Mouse (Mus musculus): ENCODE data around the gene Gm20721.
A peak's percentile ranks its signal among the peaks of the same experiment; 100 is the strongest.
"Not testable (repeated sequence)": the region's sequence is repeated elsewhere in the genome, so short reads cannot be mapped to it uniquely, and the experiment has no call there.

Gm20721 gene

GRCm38 (mm10) chr2:174346612-174346998, at the start of gene Gm20721:
Gm20721 (minus strand) TSS chr2:174346712.
- no peak for DNase-seq (ENCODE audit: extremely low spot score, low spot score)

DNA sequence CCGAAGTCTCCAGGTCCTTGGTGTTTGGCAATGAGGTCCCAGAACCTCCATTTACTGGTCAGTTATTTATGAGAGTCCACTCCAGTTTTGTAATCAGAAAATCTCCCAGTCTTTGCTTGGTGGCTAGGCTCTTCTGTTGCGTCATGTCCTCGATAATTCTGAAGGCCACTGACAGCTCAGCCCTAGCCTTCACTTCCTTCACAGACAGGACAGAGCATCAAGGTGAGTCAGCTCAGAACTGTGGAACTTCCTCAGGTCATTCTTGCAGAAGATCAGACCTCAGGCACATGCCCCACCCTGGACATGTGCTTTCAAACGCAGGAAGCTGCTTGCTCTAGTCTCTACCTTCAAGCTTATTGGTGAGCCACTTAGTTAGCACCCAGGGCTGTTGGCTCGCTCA, 46.9 kb upstream of the Gm20721 start:
- no peak for DNase-seq (ENCODE audit: extremely low spot score, low spot score)

- DNase-seq (ENCODE audit: extremely low spot score, low spot score) = no peak
These were observed 46.0 kb upstream of the Gm20721 start for GRCm38 (mm10) chr2:174392554-174392953.

- no peak for DNase-seq (ENCODE audit: extremely low spot score, low spot score)
These were observed 45.4 kb upstream of the Gm20721 start for GRCm38 (mm10) chr2:174391936-174392335.

GRCm38 (mm10) chr2:174381021-174381420, 34.5 kb upstream of the Gm20721 start:
- DNase-seq (ENCODE audit: extremely low spot score, low spot score) = no peak

DNA sequence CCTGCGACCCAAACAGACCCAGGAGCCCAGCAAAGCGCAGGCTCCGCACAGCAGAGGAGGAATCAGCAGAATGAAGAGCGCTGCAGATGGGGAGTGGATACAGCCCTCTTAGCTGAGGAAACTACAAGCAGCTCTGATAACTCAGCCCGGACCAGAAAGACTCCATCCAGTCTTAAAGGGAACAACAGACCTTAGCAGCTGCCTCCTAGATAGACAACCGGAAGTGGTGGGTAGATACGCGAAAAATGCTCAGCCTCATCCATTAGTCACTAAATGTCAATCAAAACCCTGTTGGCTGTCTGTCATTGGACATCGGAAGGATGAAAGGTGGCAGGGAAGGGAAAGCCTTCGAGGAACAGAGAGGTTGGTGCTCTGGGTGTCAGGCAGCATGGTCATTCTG, 20.1 kb upstream of the Gm20721 start:
- DNase-seq (ENCODE audit: extremely low spot score, low spot score) = peak; percentile 3

GRCm38 (mm10) chr2:174359656-174360055, 13.1 kb upstream of the Gm20721 start:
- DNase-seq (ENCODE audit: extremely low spot score, low spot score) = peak; percentile 5

DNA sequence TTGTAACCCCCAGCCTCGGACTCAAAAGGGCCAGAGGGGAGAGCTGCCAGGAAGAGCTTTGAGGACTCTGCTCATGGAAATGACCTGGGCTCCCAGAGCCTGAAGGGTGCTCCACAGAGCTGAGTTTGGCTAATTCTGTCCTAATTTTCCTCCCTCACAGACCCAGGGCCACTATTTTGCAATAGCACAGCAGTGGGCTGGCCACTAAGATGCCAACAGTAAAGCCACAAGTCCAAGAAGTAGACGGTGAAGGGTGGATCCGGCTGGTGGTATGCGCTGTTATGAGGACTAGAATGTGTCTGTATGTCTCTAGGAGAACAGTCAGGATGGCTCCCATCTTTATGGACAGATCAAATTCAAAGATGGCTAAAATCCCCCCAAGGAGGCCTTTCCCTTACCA, 12.0 kb upstream of the Gm20721 start:
- no peak for DNase-seq (ENCODE audit: extremely low spot score, low spot score)

DNA sequence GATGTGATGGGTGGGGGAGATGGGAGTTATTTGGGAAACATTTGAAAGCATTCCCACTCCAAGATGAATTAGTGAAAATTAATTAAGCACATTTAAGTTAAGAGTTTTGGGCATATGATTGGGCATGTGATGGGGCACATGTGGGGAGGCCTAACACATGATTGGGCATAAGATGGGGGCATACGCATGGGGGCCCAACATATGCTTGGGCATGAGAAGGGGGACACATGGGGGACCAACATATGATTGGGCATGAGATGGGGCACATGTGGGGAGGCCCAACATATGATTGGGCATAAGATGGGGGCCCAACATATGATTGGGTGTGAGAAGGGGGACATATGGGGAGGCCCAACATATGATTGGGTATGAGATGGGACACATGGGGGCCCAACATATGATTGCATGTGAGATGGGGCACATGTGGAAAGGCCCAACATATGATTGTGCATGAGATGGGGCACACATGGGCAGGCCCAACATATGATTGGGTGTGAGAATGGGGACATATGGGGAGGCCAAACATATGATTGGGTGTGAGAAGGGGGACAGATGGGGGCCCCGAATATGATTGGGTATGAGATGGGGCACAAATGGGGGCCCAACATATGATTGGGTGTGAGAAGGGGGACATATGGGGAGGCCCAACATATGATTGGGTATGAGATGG, 622 bp upstream of the Gm20721 start:
- DNase-seq (ENCODE audit: extremely low spot score, low spot score) = not testable (repeated sequence)

DNA sequence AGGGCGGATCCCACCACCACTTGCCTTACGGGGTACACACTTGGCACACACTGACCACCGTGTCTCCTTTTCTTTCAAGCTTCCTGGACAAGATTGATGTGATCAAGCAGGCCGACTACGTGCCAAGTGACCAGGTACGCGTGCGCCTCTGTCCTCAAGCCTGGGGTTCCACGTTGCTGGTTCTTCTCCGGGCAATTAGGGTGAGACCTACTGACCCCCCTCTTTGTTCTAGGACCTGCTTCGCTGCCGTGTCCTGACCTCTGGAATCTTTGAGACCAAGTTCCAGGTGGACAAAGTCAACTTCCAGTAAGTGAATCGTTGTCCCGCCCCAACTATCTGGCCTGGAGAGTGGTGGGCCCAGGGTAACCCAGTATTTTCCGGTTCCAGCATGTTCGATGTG, 1.5 kb downstream of the Gm20721 start:
- DNase-seq (ENCODE audit: extremely low spot score, low spot score) = no peak

DNA sequence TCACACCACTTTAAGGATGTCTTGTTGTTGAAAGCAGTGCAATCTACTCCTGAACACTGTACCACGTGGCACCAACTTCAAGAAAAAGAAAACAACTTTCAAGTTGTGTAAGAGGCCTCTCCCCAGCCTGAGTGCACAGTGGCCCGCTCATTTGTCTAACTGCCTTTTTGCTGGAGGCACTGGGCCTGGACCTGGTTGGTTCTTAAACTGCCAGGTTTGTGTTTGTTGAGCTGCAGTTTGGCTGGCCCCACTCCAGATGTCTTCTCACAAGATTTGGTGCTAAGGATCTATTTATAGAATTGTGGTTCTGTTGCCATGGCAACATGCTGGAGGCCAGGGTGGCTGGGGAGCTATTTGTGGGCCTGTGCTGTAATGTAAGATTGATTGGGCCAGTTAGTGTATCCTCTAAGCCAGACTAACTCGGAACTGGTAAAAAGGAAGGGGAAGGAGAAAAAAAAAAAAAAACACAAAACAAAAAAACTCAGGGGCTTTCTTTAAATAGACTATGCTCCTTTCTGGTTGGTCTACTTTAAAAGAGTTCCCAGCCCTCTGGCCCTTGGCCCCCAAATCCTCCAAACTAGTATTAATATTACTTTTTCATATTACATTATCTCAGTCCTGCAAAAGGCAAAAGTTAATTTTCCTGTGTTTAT, 2.4 kb downstream of the Gm20721 start:
- peak; percentile 46 for DNase-seq (ENCODE audit: extremely low spot score, low spot score)

DNA sequence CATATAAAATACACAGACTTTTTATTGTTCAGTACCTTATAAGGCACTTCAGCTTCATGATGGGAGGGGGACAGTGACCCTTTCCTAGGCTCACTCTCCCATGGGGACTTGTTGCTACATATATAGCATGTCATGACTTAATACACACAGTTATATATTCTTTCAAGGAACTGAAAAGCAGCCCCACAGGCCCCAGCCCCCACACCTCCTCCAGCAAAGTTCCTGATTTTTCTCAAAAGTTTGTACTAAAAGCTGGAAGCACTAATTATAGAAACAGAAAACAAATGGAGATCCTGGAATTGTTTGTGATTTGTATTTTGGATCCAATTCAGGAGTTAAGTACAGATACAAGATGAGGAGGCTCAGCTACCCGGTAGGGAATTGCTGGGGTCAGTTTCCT, 2.9 kb downstream of the Gm20721 start:
- DNase-seq (ENCODE audit: extremely low spot score, low spot score) = no peak

DNA sequence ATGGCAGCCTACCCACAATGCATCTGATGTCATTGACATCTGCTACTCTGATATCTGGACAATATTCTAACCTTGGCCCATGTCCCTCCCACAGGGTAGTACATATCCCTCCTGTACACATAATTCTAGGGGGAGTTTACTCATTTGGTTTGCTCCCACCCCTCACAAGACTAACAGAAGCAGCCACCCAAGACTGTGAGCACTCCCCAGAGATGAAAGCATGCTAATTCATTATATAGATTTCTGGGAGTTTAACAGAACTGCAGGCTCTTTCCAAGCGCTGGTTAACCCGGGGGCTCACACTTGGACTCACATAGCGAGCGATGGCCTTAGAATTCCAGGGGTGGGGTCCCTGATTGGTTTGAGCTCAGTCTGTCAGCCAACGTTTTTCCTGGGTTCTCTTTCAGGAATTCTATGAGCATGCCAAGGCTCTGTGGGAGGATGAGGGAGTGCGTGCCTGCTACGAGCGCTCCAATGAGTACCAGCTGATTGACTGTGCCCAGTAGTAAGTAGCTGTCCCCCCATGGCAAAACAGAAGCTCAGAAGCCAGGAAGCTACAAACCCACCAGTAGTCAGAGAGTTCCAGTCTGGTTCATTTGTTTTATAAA, 3.6 kb downstream of the Gm20721 start:
- no peak for DNase-seq (ENCODE audit: extremely low spot score, low spot score)

DNA sequence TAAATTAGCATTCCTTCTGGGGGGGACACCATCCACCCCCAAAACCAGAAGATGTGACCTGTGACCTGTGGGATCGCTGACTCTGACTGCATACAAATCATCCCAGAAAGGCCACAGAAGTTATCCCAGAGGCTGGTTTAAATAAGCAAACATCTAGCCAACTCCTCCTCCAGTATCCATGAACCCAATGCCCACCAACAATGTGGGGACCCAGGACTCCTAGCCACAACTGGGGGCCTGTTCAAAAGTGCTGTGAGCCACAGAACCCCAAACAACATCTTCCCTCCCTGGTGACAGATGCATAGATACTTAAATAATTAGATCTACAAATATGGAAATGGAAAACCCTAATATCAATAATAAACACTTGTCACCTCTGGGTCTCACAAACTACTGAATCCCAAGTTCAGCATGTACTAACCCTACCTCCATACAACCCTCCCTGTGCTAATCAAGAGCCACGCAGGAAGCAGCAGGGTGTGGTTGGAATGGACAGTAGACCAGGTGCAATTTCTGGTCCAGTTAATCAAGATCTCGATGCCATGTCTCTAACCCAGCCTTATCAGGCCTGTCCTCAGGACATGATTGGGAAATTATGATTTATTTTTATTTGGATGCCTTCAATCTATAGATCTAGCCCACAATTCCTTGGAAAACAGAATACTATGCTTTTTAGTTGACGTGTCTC, 5.5 kb downstream of the Gm20721 start:
- DNase-seq (ENCODE audit: extremely low spot score, low spot score) = no peak

DNA sequence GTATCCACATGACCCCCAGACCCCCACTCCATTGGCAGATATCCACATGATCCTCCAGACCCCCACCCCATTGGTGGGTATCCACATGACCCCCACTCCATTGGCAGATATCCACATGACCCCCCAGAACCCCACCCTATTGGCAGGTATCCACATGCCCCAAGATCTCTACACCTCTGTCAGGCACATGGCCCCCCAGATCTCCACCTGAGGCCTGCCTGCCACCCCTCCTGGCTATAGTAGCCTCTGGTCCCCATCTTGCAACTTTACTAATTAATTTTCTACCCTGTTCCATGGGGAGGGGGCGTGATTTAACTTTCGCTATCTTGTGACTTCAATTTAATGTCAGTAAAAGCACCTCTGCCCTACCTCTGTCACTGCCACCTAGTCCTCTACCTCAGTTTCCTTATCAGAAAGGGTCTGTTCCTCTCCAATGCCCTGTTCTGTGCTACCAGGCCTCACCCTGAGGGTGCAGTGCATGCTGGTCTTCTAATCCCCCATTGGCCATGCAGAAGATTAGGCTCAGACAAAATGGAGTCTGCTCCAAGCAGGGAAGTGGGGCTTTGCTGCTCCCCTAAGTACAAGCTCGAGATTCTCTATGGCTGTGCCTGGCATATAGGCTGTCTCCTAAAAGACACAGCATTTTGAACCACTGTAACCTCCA, 6.2 kb downstream of the Gm20721 start:
- no peak for DNase-seq (ENCODE audit: extremely low spot score, low spot score)

- DNase-seq (ENCODE audit: extremely low spot score, low spot score) = no peak
These were observed 6.8 kb downstream of the Gm20721 start for GRCm38 (mm10) chr2:174339701-174340100.

DNA sequence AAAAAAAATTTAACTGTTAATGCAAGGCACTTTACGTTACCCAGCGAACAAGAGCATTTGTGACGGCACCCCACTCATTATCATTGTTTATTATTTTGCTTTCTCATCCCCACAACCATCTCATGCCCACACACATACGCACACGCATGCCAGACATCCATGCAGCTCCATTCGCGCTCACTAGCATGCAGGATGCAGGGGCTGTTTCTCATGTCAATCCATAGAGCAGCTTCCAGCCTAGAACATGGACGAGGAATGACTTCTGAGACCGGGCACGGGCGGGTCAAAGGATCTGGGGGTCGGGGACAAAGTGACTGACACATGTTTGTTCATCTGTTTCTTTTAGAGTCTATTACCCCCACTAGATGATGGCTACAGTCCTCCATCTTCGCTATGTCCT, 9.2 kb downstream of the Gm20721 start:
- no peak for DNase-seq (ENCODE audit: extremely low spot score, low spot score)

- no peak for DNase-seq (ENCODE audit: extremely low spot score, low spot score)
These were observed 12.1 kb downstream of the Gm20721 start for GRCm38 (mm10) chr2:174334415-174334814.

DNA sequence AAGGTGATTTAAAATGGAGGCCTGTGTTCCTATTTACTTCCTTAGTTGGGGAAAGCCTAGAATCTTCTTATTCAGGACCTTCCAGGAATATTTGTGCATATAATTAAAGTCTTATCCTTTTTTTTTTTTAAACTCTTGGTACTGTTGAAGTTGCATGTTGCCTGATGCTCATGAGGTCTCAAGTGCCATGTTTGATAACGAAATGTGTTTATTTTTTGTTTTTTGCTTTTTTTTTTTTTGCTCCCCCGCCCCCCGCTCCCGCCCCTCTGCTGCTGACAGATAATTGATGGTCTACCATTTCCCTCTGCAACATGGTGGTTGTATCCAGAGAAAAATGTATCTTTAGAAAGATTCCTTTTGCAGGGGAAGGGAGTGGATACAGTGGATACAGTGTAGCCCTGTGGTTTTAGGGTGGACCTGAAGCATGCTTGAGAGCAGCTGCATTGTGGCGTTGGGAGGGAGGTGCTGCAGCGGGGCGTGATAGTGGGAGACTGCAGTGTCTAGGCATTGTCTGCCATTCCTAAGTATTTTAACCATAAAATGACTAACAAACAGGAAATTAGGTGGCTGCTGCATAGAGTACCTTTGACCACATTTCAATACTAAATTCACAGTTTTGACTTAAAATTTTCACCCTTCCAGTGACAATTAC, 13.1 kb downstream of the Gm20721 start:
- no peak for DNase-seq (ENCODE audit: extremely low spot score, low spot score)

- DNase-seq (ENCODE audit: extremely low spot score, low spot score) = no peak
These were observed 15.1 kb downstream of the Gm20721 start for GRCm38 (mm10) chr2:174331282-174332030.

Measured in neural tube, embryonic 10.5 days (tissue).